Mouse (Mus musculus) cortical plate, adult 2 months (tissue): ENCODE results near the gene Fgfr2.

Experiments
- CTCF ChIP-seq: fragments of 200-500 bp; IDR thresholded peaks from 2 replicates; pipeline ENCODE4 v1.5.1; 2011; ENCODE audit warnings: mild to moderate bottlenecking, control low read depth, low read length; ENCODE audit not compliant: insufficient read depth; ENCODE audit errors: extremely low read depth
- POLR2A ChIP-seq: fragments of 200-500 bp; IDR thresholded peaks from 2 replicates; pipeline ENCODE4 v1.6.1; 2011; ENCODE audit warnings: mild to moderate bottlenecking, low read length, control low read depth; ENCODE audit not compliant: insufficient read depth; ENCODE audit errors: extremely low read depth

DNA sequence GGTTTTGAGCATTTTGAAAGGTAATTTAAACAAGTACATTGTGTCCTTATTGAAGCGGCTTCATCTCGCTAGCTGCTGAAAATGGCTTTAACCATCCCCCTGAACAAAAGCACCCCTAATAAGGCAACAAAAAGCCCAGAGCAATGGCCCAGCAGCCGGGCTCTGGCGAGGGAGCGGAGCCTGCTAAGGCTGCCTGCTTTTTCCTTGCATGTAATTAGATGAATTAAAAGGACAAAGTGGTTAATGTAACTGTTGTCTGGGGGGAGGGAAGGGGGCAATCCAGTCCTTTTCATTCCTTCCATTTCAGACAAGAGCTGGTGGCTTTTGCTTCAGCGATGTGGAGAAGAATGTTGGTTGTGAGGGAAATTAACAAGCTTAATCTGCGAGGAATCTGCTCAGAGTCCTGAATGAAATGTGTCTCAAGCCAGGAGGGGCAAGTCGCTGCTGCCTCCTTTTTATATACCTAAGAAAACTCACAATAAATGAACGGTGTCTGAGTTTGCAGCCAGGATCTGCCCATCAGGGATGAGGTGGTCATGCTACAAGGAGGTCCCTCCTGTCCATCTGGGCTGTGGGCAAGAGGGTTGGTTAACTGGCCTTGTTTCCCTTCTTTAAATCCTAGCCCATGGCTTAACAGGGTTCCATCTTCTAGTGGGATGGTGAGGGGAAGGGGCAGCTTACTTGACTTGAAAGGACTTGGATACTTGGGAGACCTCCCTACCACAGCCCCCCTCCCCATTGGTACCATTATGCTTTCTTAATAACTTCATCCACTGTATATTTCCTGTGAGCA, 1400.2 kb downstream of the Fgfr2 start:
- TF ChIP-seq CTCF (no peak), POLR2A (no peak)
